Mouse (Mus musculus) lung, adult 2 months (tissue): ENCODE measurements at regions not wholly inside any gene's neighbourhood (a gene's known extent, or its start where the extent isn't known, plus 50 kb on each side); places are given as distances from the start of the nearest gene placed in this dataset.

Experiments
- CTCF ChIP-seq: fragments of 200-500 bp; IDR thresholded peaks from 2 replicates; pipeline ENCODE4 v1.5.1; 2011; ENCODE audit warnings: mild to moderate bottlenecking, low read length, control low read depth; ENCODE audit not compliant: insufficient read depth
- POLR2A ChIP-seq: fragments of 200-500 bp; IDR thresholded peaks from 2 replicates; pipeline ENCODE4 v1.6.1; 2011; ENCODE audit warnings: low read depth, mild to moderate bottlenecking, control low read depth, low read length, borderline replicate concordance; ENCODE audit errors: extremely low read depth

GRCm38 (mm10) chrX:12376238-12376980 is 211.2 kb upstream of the Atp6ap2 start:
- TF ChIP-seq POLR2A (no peak), CTCF (no peak)
